Mouse (Mus musculus) mesoderm, embryonic 11.5 days (tissue): ENCODE results near the gene Rft1.

Experiments used
- DNase-seq: peaks from one replicate; pipeline ENCODE4 v3.0.0-alpha.2; 2012; ENCODE audit warnings: low read depth, low spot score

Gene Rft1

GRCm38 (mm10) chr14:30731896-30732295, 77.7 kb downstream of the Rft1 start:
- DNase-seq = no peak

GRCm38 (mm10) chr14:30734665-30735064, 80.5 kb downstream of the Rft1 start:
- no peak for DNase-seq

- DNase-seq = no peak
These were observed 81.7 kb downstream of the Rft1 start for GRCm38 (mm10) chr14:30735810-30736209.

GRCm38 (mm10) chr14:30736413-30736812, 82.3 kb downstream of the Rft1 start:
- no peak for DNase-seq
